Mouse (Mus musculus) effector memory CD4-positive, alpha-beta T cell, adult 5 months (primary cell): Measurements from ENCODE around the gene Chm. TPM values are rescaled to one million over a fixed set of nuclear protein-coding genes. Genes with fewer than 3 reads are reported as not detected.

Experiments used
- polyA plus RNA-seq: library from polyadenylated mRNA; unstranded; fragments of 100-300 nt; shearing (Covaris generic); gene quantifications from one replicate; pipeline ENCODE4 v1.2.1, GENCODE M21; 2017

The Chm gene
- polyA plus RNA-seq, result 27.7 TPM

GRCm38 (mm10) chrX:113185230-113185985, at the start of gene Chm:
Gene Chm (minus strand): TSS chrX:113185517.

Other genes starting within 250 kb of the Chm start
- not detected for gene Dach2, start 112.0 kb upstream of the Chm start, polyA plus RNA-seq